Mouse (Mus musculus) liver, embryonic 18 days (tissue): ENCODE results near the gene Lce1b. TPM values are rescaled to one million over a fixed set of nuclear protein-coding genes. Genes with fewer than 3 reads are reported as not detected.

Source experiments
- polyA plus RNA-seq: library from polyadenylated mRNA; depleted of rRNA; stranded (reverse); fragments of >200 nt; gene quantifications from 2 replicates; pipeline ENCODE4 v1.2.3, GENCODE M21; 2012; rRNA removed

Gene Lce1b
- polyA plus RNA-seq: not detected in 2 replicates

GRCm38 (mm10) chr3:92656826-92657225 lies at the start of gene Lce1b:
Gene Lce1b, minus strand, starts transcription at chr3:92656926.

GRCm38 (mm10) chr3:92687110-92687509 lies 30.4 kb upstream of the Lce1b start, which contains the start of gene Lce1d:
Gene Lce1d, minus strand, starts transcription at chr3:92687210.

GRCm38 (mm10) chr3:92678947-92679346 lies 22.2 kb upstream of the Lce1b start, which contains the start of gene Lce1c:
Gene Lce1c, plus strand, starts transcription at chr3:92679247.

GRCm38 (mm10) chr3:92670215-92670614 lies 13.5 kb upstream of the Lce1b start, which contains the start of gene Lce1a2:
Gene Lce1a2, minus strand, starts transcription at chr3:92670315.

GRCm38 (mm10) chr3:92648207-92648606 lies 8.5 kb downstream of the Lce1b start, which contains the start of gene Lce1a1:
Gene Lce1a1, minus strand, starts transcription at chr3:92648307.

GRCm38 (mm10) chr3:92621560-92621959 lies 35.2 kb downstream of the Lce1b start, which contains the start of gene Lce6a:
Gene Lce6a, minus strand, starts transcription at chr3:92621660.

GRCm38 (mm10) chr3:92607392-92607791 lies 49.3 kb downstream of the Lce1b start, which contains the start of gene 2210017I01Rik:
Gene 2210017I01Rik, minus strand, starts transcription at chr3:92607492.

Other genes with a start within 250 kb of the Lce1b start
- not detected in 2 replicates for gene Sprr2i, start 248.9 kb downstream of the Lce1b start, polyA plus RNA-seq
- not detected in 2 replicates for gene Sprr2j-ps, start 238.8 kb downstream of the Lce1b start, polyA plus RNA-seq
- 1.9 and 3.1 TPM in 2 replicates for gene Gm9774, start 227.5 kb downstream of the Lce1b start, polyA plus RNA-seq
- gene Sprr2k, start 224.3 kb downstream of the Lce1b start, polyA plus RNA-seq: not detected in 2 replicates
- gene Sprr1b, start 218.1 kb downstream of the Lce1b start, polyA plus RNA-seq: not detected in 2 replicates
- gene Sprr3, start 198.2 kb downstream of the Lce1b start, polyA plus RNA-seq: not detected in 2 replicates
- gene Sprr1a, start 171.0 kb downstream of the Lce1b start, polyA plus RNA-seq: 0.13 and 0.34 TPM in 2 replicates
- gene Sprr4, start 156.4 kb downstream of the Lce1b start, polyA plus RNA-seq: not detected in 2 replicates
- not detected in 2 replicates for gene 2310046K23Rik, start 122.4 kb downstream of the Lce1b start, polyA plus RNA-seq
- gene Ivl, start 83.2 kb downstream of the Lce1b start, polyA plus RNA-seq: 0.06 TPM in 2 replicates
- gene Smcp, start 67.9 kb downstream of the Lce1b start, polyA plus RNA-seq: 1.7 and 3.4 TPM in 2 replicates
- gene 2210017I01Rik, start 49.4 kb downstream of the Lce1b start, polyA plus RNA-seq: not detected in 2 replicates
- 0.17 and 0.32 TPM in 2 replicates for gene Lce6a, start 35.3 kb downstream of the Lce1b start, polyA plus RNA-seq
- gene Lce1a1, start 8.6 kb downstream of the Lce1b start, polyA plus RNA-seq: not detected in 2 replicates
- not detected in 2 replicates for gene Lce1a2, start 13.4 kb upstream of the Lce1b start, polyA plus RNA-seq
- not detected in 2 replicates for gene Lce1c, start 22.3 kb upstream of the Lce1b start, polyA plus RNA-seq
- gene Lce1d, start 30.3 kb upstream of the Lce1b start, polyA plus RNA-seq: not detected in 2 replicates
- not detected in 2 replicates for gene Lce1e, start 52.1 kb upstream of the Lce1b start, polyA plus RNA-seq
- not detected in 2 replicates for gene Lce1f, start 63.4 kb upstream of the Lce1b start, polyA plus RNA-seq
- gene Gm38119, start 82.2 kb upstream of the Lce1b start, polyA plus RNA-seq: not detected in 2 replicates
- gene Lce1g, start 95.4 kb upstream of the Lce1b start, polyA plus RNA-seq: not detected in 2 replicates
- gene Lce1h, start 108.1 kb upstream of the Lce1b start, polyA plus RNA-seq: not detected in 2 replicates
- gene Lce1i, start 122.0 kb upstream of the Lce1b start, polyA plus RNA-seq: not detected in 2 replicates
- not detected in 2 replicates for gene Lce1j, start 133.6 kb upstream of the Lce1b start, polyA plus RNA-seq
- not detected in 2 replicates for gene Lce1k, start 151.0 kb upstream of the Lce1b start, polyA plus RNA-seq
- not detected in 2 replicates for gene Kprp, start 170.3 kb upstream of the Lce1b start, polyA plus RNA-seq
- gene Lce1l, start 194.4 kb upstream of the Lce1b start, polyA plus RNA-seq: not detected in 2 replicates
- not detected in 2 replicates for gene 2310050C09Rik, start 213.3 kb upstream of the Lce1b start, polyA plus RNA-seq